Mouse (Mus musculus) embryonic fibroblast, embryonic 13.5 days (primary cell): ENCODE data around the gene Fam49a. TPM values are rescaled to one million over a fixed set of nuclear protein-coding genes. Genes with fewer than 3 reads are reported as not detected.

Source experiments
- H3K27ac ChIP-seq: 2 replicates; pipeline ENCODE4 v1.5.1; 2012; ENCODE audit warnings: low read length, control low read depth, inconsistent platforms; ENCODE audit not compliant: insufficient read depth
- H3K4me1 ChIP-seq: 2 replicates; pipeline ENCODE4 v1.6.1; 2011; ENCODE audit warnings: low read length; ENCODE audit not compliant: control insufficient read depth, insufficient read depth
- H3K4me3 ChIP-seq: 2 replicates; pipeline ENCODE4 v1.5.1; 2011; ENCODE audit warnings: mild to moderate bottlenecking, control low read depth, low read length; ENCODE audit not compliant: insufficient read depth
- CTCF ChIP-seq: IDR thresholded peaks from 2 replicates; pipeline ENCODE4 v1.5.1; 2011; ENCODE audit warnings: mild to moderate bottlenecking, control low read depth, low read length, moderate library complexity, borderline replicate concordance; ENCODE audit not compliant: insufficient read depth
- POLR2A ChIP-seq: IDR thresholded peaks from 2 replicates; pipeline ENCODE4 v1.6.1; 2011; ENCODE audit warnings: low read depth, mild to moderate bottlenecking, control low read depth, low read length, moderate library complexity
- polyA plus RNA-seq: library from polyadenylated mRNA; stranded (reverse); fragments of >200 nt; gene quantifications from 2 replicates; pipeline ENCODE4 v1.2.4, GENCODE M21; 2011; ENCODE audit warnings: low read depth; ENCODE audit not compliant: missing spikeins, insufficient read length

Gene Fam49a
- polyA plus RNA-seq, 1 experiment, result 6.7 TPM

GRCm38 (mm10) chr12:12266552-12266951 is 4.6 kb downstream of the Fam49a start:
- Histone ChIP-seq H3K4me1 (0 out of 2 replicates have a peak, but pooled peaks cover 2% of the 10 kb centered on the region), H3K27ac (no peak overlapping the region), H3K4me3 (no peak overlapping the region)
- TF ChIP-seq CTCF (no peak), POLR2A (no peak)

- Histone ChIP-seq H3K4me1 (no peaks in the 10 kb centered on the region), H3K27ac (no peak overlapping the region), H3K4me3 (no peak overlapping the region)
- TF ChIP-seq CTCF, result no peak
- TF ChIP-seq POLR2A, result no peak
Observed at GRCm38 (mm10) chr12:12270495-12270894, 8.6 kb downstream of the Fam49a start.

- TF ChIP-seq POLR2A (no peak), CTCF (no peak)
- H3K27ac ChIP-seq, result no peak overlapping the region
- no peak overlapping the region for H3K4me3 ChIP-seq
- H3K4me1 ChIP-seq, result 0 out of 2 replicates have a peak, but pooled peaks cover 4% of the 10 kb centered on the region
Observed at GRCm38 (mm10) chr12:12274115-12274514, 12.2 kb downstream of the Fam49a start.

- TF ChIP-seq CTCF (no peak), POLR2A (no peak)
- Histone ChIP-seq H3K4me1 (0 out of 2 replicates have a peak, but pooled peaks cover 4% of the 10 kb centered on the region), H3K4me3 (no peak overlapping the region), H3K27ac (no peak overlapping the region)
Observed at GRCm38 (mm10) chr12:12275124-12275779, 13.3 kb downstream of the Fam49a start.

GRCm38 (mm10) chr12:12277741-12278463 is 16.0 kb downstream of the Fam49a start:
- Histone ChIP-seq H3K4me3 (no peak overlapping the region), H3K27ac (no peak overlapping the region), H3K4me1 (0 out of 2 replicates have a peak, but pooled peaks cover 4% of the 10 kb centered on the region)
- TF ChIP-seq POLR2A (no peak), CTCF (no peak)

GRCm38 (mm10) chr12:12278464-12278872 is 16.5 kb downstream of the Fam49a start:
- 0 out of 2 replicates have a peak, but pooled peaks cover 4% of the 10 kb centered on the region for H3K4me1 ChIP-seq
- no peak for TF ChIP-seq POLR2A
- TF ChIP-seq CTCF, result no peak
- no peak overlapping the region for H3K27ac ChIP-seq
- H3K4me3 ChIP-seq, result no peak overlapping the region

- H3K27ac ChIP-seq, result no peak overlapping the region
- H3K4me1 ChIP-seq, result no peaks in the 10 kb centered on the region
- no peak overlapping the region for H3K4me3 ChIP-seq
- TF ChIP-seq CTCF (no peak), POLR2A (no peak)
Observed at GRCm38 (mm10) chr12:12283702-12284288, 21.9 kb downstream of the Fam49a start.

GRCm38 (mm10) chr12:12284521-12284920 is 22.6 kb downstream of the Fam49a start:
- no peak overlapping the region for H3K4me3 ChIP-seq
- H3K27ac ChIP-seq, result no peak overlapping the region
- TF ChIP-seq CTCF (no peak), POLR2A (no peak)
- no peaks in the 10 kb centered on the region for H3K4me1 ChIP-seq

- TF ChIP-seq CTCF (no peak), POLR2A (0 out of 2 replicates have a peak, but pooled peaks have one; percentile 19)
- peak overlapping the region; percentile 54; the same call in 1 of the 2 replicates for H3K27ac ChIP-seq
- H3K4me1 ChIP-seq, result no peaks in the 10 kb centered on the region
- H3K4me3 ChIP-seq, result no peak overlapping the region
Observed at GRCm38 (mm10) chr12:12287131-12287786, 25.3 kb downstream of the Fam49a start.

- Histone ChIP-seq H3K4me1 (no peaks in the 10 kb centered on the region), H3K4me3 (no peak overlapping the region), H3K27ac (0 out of 2 replicates have a peak overlapping the region, but pooled peaks have one; percentile 54)
- no peak for TF ChIP-seq CTCF
- TF ChIP-seq POLR2A, result no peak
Observed at GRCm38 (mm10) chr12:12287787-12288132, 25.8 kb downstream of the Fam49a start.
